Mouse (Mus musculus) mouse trophoblast stem cell (cell line): ENCODE measurements around the gene Melk.

Source experiments
- in situ Hi-C, 2 experiments: fragments of 300-500 bp; cut with MseI, MboI; formaldehyde crosslinking; loops; 2 replicates in 1 of 2; 3 replicates in 1 of 2; pipeline ENCODE4 v1.15.1; 2025

Gene Melk

GRCm38 (mm10) chr4:44326721-44327120 is 26.0 kb downstream of the Melk start:
- in situ Hi-C loops: no loop called here

- in situ Hi-C loops: no loop called here
Measured at GRCm38 (mm10) chr4:44327976-44328375, 27.3 kb downstream of the Melk start.

GRCm38 (mm10) chr4:44335006-44335405 is 34.3 kb downstream of the Melk start:
- in situ Hi-C loops: no loop called here

DNA sequence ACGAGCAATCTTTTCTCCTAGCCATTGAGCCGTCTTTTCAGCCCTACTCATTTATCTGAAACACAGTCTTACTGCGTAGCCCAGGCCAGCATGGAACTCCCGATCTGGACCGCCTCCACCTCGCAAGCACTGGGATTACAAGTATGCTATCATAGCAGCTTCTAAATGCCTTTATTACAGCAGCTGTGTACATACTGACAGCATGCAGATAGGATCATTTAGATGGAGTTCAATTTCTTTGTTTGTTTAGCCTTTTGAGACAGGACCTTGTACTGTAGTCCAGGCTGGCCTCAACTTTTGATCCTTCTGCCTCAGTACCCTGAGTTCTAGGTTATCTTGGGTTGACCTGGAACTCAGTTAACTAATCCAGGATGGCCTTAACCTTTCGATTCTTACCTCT is 61.0 kb downstream of the Melk start:
- in situ Hi-C loops: no loop called here

GRCm38 (mm10) chr4:44363434-44364013 is 62.8 kb downstream of the Melk start:
- in situ Hi-C loops: no loop called here

GRCm38 (mm10) chr4:44392231-44393216 is 91.8 kb downstream of the Melk start:
- in situ Hi-C loops: no loop called here

GRCm38 (mm10) chr4:44402607-44403006 is 101.9 kb downstream of the Melk start:
- in situ Hi-C loops: no loop called here

DNA sequence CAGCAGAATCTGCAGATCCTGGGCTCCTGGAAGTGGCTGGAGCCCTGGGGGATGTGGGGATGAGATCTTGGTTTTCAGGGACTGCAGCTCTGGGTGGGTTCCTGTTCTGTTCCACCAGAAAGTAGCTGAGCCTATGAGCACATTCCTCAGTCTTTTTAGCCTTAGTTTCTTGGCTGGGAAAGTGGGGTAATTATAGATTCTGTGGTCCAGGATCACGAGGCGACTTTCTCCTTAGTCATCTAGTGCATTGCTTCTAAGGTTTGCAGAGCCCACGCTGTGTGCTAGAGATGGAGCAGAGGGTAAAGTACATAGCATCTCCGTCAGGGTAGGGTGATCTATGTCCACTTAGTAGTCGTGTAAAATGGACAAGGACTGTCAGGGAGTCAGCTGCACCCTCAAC is 103.8 kb downstream of the Melk start:
- in situ Hi-C loops: no loop called here
